Mouse (Mus musculus): ENCODE data around the gene Egf.

- TF ChIP-seq CTCF (IDR thresholded peaks at IDR 0.05; ENCODE audit: insufficient read depth, low read length) = no peak
- no peak for TF ChIP-seq POLR2A (IDR thresholded peaks at IDR 0.05; ENCODE audit: borderline replicate concordance, extremely low read depth, low read depth, low read length)
Observed at GRCm38 (mm10) chr3:129693581-129693980, 61.5 kb downstream of the Egf start.
